Mouse (Mus musculus) lung, postnatal 14 days (tissue): ENCODE data around the gene Chrm2.

Experiments used
- DNase-seq: peaks from one replicate; pipeline ENCODE4 v3.0.0; 2021

Gene Chrm2

DNA sequence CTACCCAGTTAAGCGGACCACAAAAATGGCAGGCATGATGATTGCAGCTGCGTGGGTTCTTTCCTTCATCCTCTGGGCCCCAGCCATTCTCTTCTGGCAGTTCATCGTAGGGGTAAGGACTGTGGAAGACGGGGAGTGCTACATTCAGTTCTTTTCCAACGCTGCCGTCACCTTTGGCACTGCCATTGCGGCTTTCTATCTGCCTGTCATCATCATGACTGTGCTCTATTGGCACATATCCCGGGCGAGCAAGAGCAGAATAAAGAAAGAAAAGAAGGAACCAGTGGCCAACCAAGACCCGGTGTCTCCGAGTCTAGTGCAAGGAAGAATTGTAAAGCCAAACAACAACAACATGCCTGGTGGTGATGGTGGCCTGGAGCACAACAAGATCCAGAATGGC is 135.7 kb downstream of the Chrm2 start:
- DNase-seq: peak; percentile 32

DNA sequence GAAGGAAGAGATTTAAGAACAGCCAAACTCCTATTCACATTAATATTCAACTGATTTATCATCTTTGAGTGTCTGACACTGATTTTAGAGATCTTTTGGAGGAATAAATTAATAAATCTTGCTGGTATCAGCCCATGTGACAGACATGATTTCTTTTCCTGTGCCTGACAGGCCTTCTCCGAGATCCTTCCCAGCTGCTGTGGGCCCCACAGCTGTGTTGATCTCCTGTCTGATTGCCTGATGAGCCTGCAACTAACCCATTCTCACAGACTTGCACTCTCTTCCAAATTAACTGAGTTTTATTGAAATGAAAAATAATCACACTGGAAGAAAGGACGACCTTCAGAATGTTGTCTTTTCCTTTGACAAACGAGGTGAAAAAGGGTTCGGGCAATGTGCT is 140.6 kb downstream of the Chrm2 start:
- no peak for DNase-seq

DNA sequence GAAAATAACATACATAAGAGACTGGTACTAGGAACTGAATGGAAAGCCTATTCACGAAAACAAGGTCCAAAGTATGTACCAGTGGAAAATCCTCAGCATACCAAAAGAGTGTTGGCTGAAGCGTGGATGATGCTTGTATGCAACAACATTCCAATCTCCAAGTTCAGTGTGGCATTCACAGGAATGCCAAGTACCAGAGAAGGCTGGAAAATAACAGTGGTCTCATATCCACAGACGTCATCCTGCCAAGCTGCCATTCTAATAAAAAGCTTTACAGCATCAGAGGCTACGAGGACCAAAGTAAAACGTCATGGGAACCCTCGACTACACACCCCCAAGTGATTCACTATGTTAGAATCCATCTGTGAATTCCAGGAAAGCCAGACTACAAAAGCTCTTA is 153.4 kb downstream of the Chrm2 start:
- no peak for DNase-seq

DNA sequence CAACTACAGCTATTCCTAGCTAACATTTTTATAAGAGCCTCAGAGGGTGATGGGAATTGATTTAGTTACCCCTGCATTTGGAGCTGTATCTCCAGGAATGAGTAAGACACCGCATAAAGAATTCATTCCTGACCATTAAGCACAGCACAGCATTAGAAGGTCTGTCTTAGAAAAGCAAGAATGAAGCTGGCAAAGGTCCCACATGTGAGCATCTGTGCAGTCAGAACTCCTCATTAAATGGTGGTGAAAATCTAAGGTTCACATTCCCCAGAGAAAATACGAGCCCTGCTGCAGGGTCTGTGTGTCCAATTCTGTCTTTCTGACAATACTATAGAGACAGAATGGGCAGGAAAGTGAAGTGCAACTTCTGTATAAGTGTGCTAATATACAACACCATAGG is 179.0 kb downstream of the Chrm2 start:
- no peak for DNase-seq
